Mouse (Mus musculus) megakaryocyte, embryonic 14.5 days (primary cell): Measurements from ENCODE around the gene Rasa3.

Experiments used
- FLI1 ChIP-seq: IDR thresholded peaks from 2 replicates; pipeline ENCODE4 v1.6.1; 2012; ENCODE audit warnings: low read length, inconsistent platforms, mixed read lengths
- GATA1 ChIP-seq: IDR thresholded peaks from 3 replicates; pipeline ENCODE4 v1.6.1; 2012; ENCODE audit warnings: mixed read lengths, low read length, inconsistent platforms, borderline replicate concordance

DNA sequence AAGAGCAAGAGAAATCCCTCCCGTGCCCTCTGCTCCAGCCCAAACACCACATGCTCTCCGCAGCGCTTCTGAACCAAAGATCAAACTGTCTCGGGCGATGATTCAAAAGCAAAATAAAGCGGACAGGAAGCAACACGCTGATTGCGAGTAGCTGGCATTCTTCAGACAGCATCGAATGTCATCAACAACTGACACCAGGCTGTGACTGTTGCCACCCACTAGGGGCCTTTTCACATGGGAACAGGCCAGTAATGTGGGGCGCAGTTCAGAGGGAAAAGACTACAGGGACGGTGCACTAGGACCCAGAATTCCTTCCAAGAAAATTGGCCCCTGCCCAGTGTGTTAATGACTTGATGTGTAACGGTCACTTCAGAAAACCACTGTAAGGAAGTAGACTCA, 1.1 kb downstream of the Rasa3 start:
- TF ChIP-seq GATA1, result no peak
- TF ChIP-seq FLI1, result no peak
